Mouse (Mus musculus): ENCODE results near the gene Capns2.
A peak's percentile ranks its signal among the peaks of the same experiment; 100 is the strongest.
"Not testable (repeated sequence)": the region's sequence is repeated elsewhere in the genome, so short reads cannot be mapped to it uniquely, and the experiment has no call there.

The Capns2 gene

GRCm38 (mm10) chr8:92901107-92901506 is at the start of gene Capns2:
TSS of gene Capns2 (plus strand) at chr8:92901407.
- DNase-seq (ENCODE audit: low read depth, low spot score) = no peak

- DNase-seq (ENCODE audit: low read depth, low spot score) = no peak
These were observed 47.8 kb upstream of the Capns2 start for GRCm38 (mm10) chr8:92853188-92853983.

- DNase-seq (ENCODE audit: low read depth, low spot score) = no peak
These were observed 46.5 kb upstream of the Capns2 start for GRCm38 (mm10) chr8:92854673-92855072.

GRCm38 (mm10) chr8:92855171-92855894 is 45.9 kb upstream of the Capns2 start, which contains the start of gene Lpcat2:
TSS of gene Lpcat2 (plus strand) at chr8:92855339.
- DNase-seq (ENCODE audit: low read depth, low spot score) = peak; percentile 68

GRCm38 (mm10) chr8:92856273-92856986 is 44.8 kb upstream of the Capns2 start:
- no peak for DNase-seq (ENCODE audit: low read depth, low spot score)

GRCm38 (mm10) chr8:92858475-92859182 is 42.6 kb upstream of the Capns2 start:
- no peak for DNase-seq (ENCODE audit: low read depth, low spot score)

- no peak for DNase-seq (ENCODE audit: low read depth, low spot score)
These were observed 39.2 kb upstream of the Capns2 start for GRCm38 (mm10) chr8:92861977-92862376.

GRCm38 (mm10) chr8:92870281-92870680 is 30.9 kb upstream of the Capns2 start:
- no peak for DNase-seq (ENCODE audit: low read depth, low spot score)

GRCm38 (mm10) chr8:92872063-92872759 is 29.0 kb upstream of the Capns2 start:
- no peak for DNase-seq (ENCODE audit: low read depth, low spot score)

- DNase-seq (ENCODE audit: low read depth, low spot score) = no peak
These were observed 25.4 kb upstream of the Capns2 start for GRCm38 (mm10) chr8:92875795-92876194.

- no peak for DNase-seq (ENCODE audit: low read depth, low spot score)
These were observed 20.0 kb upstream of the Capns2 start for GRCm38 (mm10) chr8:92881247-92881646.

GRCm38 (mm10) chr8:92883771-92884170 is 17.4 kb upstream of the Capns2 start:
- DNase-seq (ENCODE audit: low read depth, low spot score) = no peak

GRCm38 (mm10) chr8:92892216-92892615 is 9.0 kb upstream of the Capns2 start:
- not testable (repeated sequence) for DNase-seq (ENCODE audit: low read depth, low spot score)

GRCm38 (mm10) chr8:92893870-92894269 is 7.3 kb upstream of the Capns2 start:
- DNase-seq (ENCODE audit: low read depth, low spot score) = no peak

GRCm38 (mm10) chr8:92895053-92895452 is 6.2 kb upstream of the Capns2 start:
- no peak for DNase-seq (ENCODE audit: low read depth, low spot score)

GRCm38 (mm10) chr8:92896056-92896455 is 5.2 kb upstream of the Capns2 start:
- no peak for DNase-seq (ENCODE audit: low read depth, low spot score)

- no peak for DNase-seq (ENCODE audit: low read depth, low spot score)
These were observed 4.6 kb upstream of the Capns2 start for GRCm38 (mm10) chr8:92896611-92897010.

- DNase-seq (ENCODE audit: low read depth, low spot score) = no peak
These were observed 3.4 kb upstream of the Capns2 start for GRCm38 (mm10) chr8:92897794-92898193.

GRCm38 (mm10) chr8:92899590-92899989 is 1.6 kb upstream of the Capns2 start:
- no peak for DNase-seq (ENCODE audit: low read depth, low spot score)

GRCm38 (mm10) chr8:92902981-92903380 is 1.8 kb downstream of the Capns2 start:
- DNase-seq (ENCODE audit: low read depth, low spot score) = no peak
